Mouse (Mus musculus) embryonic facial prominence, embryonic 11.5 days (tissue): ENCODE measurements at regions not wholly inside any gene's neighbourhood (a gene's known extent, or its start where the extent isn't known, plus 50 kb on each side); places are given as distances from the start of the nearest gene placed in this dataset.

Experiments used
- ATAC-seq: fragments of 200-750 bp; cut with Nextera tagmentation; replicated peaks from 2 replicates; pipeline ENCODE4 v1.8.0; 2017; ENCODE audit warnings: low read depth; ENCODE audit not compliant: insufficient number of reproducible peaks, low FRiP score, low TSS enrichment
- DNase-seq: peaks from one replicate; pipeline ENCODE4 v3.0.0-alpha.2; 2015; ENCODE audit warnings: low spot score
- H3K27ac ChIP-seq: fragments of 300-500 bp; sonication (generic); replicated peaks from 2 replicates; pipeline ENCODE4 v1.5.1; 2014; ENCODE audit warnings: mild to moderate bottlenecking, low read depth, low read length, control low read depth
- H3K27me3 ChIP-seq: fragments of 300-500 bp; sonication (generic); 2 replicates; pipeline ENCODE4 v1.6.1; 2014; ENCODE audit warnings: mild to moderate bottlenecking, low read length, moderate library complexity, mixed read lengths; ENCODE audit not compliant: control insufficient read depth, insufficient read depth
- H3K36me3 ChIP-seq: fragments of 300-500 bp; sonication (generic); replicated peaks from 2 replicates; pipeline ENCODE4 v1.6.1; 2014; ENCODE audit warnings: low read depth, mild to moderate bottlenecking, low read length, moderate library complexity, mixed read lengths; ENCODE audit not compliant: control insufficient read depth, insufficient read depth
- H3K4me1 ChIP-seq: fragments of 300-500 bp; sonication (generic); 2 replicates; pipeline ENCODE4 v1.6.1; 2014; ENCODE audit warnings: low read length, mixed read lengths; ENCODE audit not compliant: control insufficient read depth, insufficient read depth
- H3K4me2 ChIP-seq: fragments of 300-500 bp; sonication (generic); 2 replicates; pipeline ENCODE4 v1.6.1; 2014; ENCODE audit warnings: low read depth, mild to moderate bottlenecking, control low read depth, low read length, moderate library complexity
- H3K4me3 ChIP-seq: fragments of 300-500 bp; sonication (generic); 2 replicates; pipeline ENCODE4 v1.5.1; 2014; ENCODE audit warnings: low read depth, low read length, control low read depth
- H3K9ac ChIP-seq: fragments of 300-500 bp; sonication (generic); replicated peaks from 2 replicates; pipeline ENCODE4 v1.6.1; 2014; ENCODE audit warnings: mild to moderate bottlenecking, control low read depth, low read length
- H3K9me3 ChIP-seq: fragments of 300-500 bp; sonication (generic); replicated peaks from 2 replicates; pipeline ENCODE4 v1.6.1; 2016; ENCODE audit warnings: mild to moderate bottlenecking, low read length, inconsistent platforms, mixed read lengths; ENCODE audit not compliant: control insufficient read depth
- WGBS: fragments of 180-500 bp; shearing (Covaris S2); extraction: QIAGEN DNeasy Blood & Tissue Kit; methylation state at CpG from one replicate; pipeline ENCODE4 v1.1.7; 2014; 5-methylcytosine and 5-hydroxymethylcytosine counted together

DNA sequence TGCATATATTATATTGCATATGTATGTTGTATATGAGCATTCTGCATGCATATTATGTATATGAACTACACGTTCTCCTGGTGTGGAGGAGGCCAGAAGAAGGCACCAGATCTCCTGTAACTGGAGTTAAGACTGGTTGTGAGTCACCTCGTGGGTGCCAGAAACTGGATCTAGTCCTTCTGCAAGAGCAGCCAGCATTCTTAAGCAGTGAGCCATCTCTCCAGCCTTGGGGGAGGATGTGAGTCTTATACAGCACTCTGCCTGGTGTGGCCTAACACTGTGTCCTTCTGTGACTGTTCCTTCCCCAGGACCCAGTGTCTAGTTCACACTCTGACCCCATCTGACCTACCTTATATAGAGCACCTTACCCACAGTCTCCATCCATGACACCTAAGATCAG, 121.6 kb downstream of the Gm26897 start:
- H3K9ac ChIP-seq, result no peak overlapping the region
- H3K36me3 ChIP-seq, result no peaks in the 10 kb centered on the region
- H3K4me2 ChIP-seq, result no peak overlapping the region
- H3K4me3 ChIP-seq, result no peak overlapping the region
- no peaks in the 10 kb centered on the region for H3K27me3 ChIP-seq
- no peaks in the 10 kb centered on the region for H3K4me1 ChIP-seq
- no peaks in the 10 kb centered on the region for H3K9me3 ChIP-seq
- DNase-seq, result no peak
- ATAC-seq, result no peak
- 78% methylated on average over 2 of the region's 2 CpGs for WGBS
- H3K27ac ChIP-seq, result no peak overlapping the region

DNA sequence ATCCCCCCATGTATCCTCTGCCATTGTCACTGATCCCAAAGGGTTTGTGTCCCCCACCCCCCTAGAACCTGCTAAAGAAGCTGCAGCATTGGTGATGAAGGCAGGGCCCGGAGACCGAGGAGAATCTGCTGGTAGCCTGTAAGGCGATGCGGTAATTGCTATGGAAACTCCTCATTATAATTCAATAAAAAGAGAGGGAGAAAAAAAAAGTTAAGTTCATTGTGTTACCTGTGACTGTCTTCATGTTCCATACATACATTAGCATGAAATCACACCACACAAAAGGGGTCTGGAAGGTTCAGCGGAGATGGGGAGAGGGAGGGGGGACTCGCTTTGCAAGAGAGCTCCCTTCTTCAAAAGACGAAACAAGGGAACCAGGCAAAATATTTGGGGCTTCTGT, 123.5 kb downstream of the Gm26897 start:
- H3K9me3 ChIP-seq, result no peaks in the 10 kb centered on the region
- ATAC-seq, result no peak
- no peaks in the 10 kb centered on the region for H3K27me3 ChIP-seq
- no peak overlapping the region for H3K9ac ChIP-seq
- H3K36me3 ChIP-seq, result no peaks in the 10 kb centered on the region
- no peaks in the 10 kb centered on the region for H3K4me1 ChIP-seq
- H3K4me3 ChIP-seq, result no peak overlapping the region
- no peak overlapping the region for H3K27ac ChIP-seq
- WGBS, result 72% methylated on average over 7 of the region's 7 CpGs
- no peak for DNase-seq
- no peak overlapping the region for H3K4me2 ChIP-seq

DNA sequence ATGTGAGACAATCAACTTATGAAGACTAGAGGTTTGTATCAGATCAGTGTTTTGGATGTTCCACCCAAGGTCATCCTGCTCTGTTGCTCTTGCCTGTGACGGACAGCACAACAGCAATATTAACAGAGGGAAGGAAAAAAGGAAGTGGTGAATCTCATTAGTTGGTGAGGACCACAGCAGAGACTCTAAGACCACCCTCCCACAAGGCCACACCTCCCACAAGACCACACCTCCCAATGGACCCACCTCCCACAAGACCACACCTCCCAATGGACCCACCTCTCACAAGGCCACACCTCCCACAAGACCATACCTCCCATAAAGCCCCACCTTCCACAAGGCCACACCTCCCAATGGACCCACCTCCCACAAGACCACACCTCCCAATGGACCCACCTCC, 126.7 kb downstream of the Gm26897 start:
- no peak overlapping the region for H3K27ac ChIP-seq
- DNase-seq, result no peak
- H3K4me1 ChIP-seq, result no peaks in the 10 kb centered on the region
- WGBS, result 85% methylated on average over 1 of the region's 1 CpGs
- no peak overlapping the region for H3K4me2 ChIP-seq
- no peaks in the 10 kb centered on the region for H3K27me3 ChIP-seq
- H3K36me3 ChIP-seq, result no peaks in the 10 kb centered on the region
- H3K9me3 ChIP-seq, result no peaks in the 10 kb centered on the region
- no peak overlapping the region for H3K9ac ChIP-seq
- no peak overlapping the region for H3K4me3 ChIP-seq
- ATAC-seq, result no peak

DNA sequence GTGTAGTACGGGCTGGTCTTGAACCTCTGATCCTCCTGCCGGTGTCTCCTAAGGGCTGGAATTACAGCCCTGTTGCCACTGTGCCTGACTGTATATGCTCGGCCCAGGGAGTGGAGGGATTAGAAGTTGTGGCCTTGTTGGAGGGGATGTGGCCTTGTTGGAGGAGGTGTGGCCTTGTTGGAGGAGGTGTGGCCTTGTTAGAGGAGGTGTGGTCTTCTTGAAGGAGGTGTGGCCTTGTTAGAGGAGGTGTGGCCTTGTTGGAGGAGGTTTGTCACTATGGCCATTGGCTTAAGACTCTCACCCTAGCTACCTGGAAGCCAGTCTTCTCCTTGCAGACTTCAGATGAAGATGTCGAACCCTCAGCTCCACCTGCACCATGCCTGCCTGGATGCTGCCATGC, 128.6 kb downstream of the Gm26897 start:
- Histone ChIP-seq H3K9ac (no peak overlapping the region), H3K4me3 (no peak overlapping the region), H3K9me3 (no peaks in the 10 kb centered on the region), H3K36me3 (no peaks in the 10 kb centered on the region), H3K4me2 (no peak overlapping the region), H3K27ac (no peak overlapping the region), H3K4me1 (no peaks in the 10 kb centered on the region), H3K27me3 (no peaks in the 10 kb centered on the region)
- 93% methylated on average over 4 of the region's 4 CpGs for WGBS
- ATAC-seq (no peak), DNase-seq (no peak)

DNA sequence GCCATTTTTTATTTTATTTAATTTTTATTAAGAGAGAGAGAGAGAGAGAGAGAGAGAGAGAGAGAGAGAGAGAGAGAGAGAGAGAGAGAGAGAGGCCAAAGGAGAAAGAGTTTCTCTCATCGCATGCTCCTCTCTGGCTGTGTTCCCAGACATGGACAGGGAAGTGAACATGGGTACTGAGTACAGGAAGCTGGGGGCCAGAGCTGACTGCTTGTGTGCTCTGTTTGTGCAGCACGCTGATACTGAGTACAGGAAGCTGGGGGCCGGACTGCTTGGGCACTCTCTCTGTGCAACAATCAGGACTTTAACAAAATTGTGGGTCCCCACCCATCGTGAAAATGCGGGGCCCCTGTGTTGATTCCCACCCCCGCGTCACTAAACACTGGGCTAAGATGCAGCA, 130.2 kb downstream of the Gm26897 start:
- DNase-seq (no peak), ATAC-seq (no peak)
- H3K36me3 ChIP-seq, result no peaks in the 10 kb centered on the region
- H3K4me2 ChIP-seq, result no peak overlapping the region
- H3K9ac ChIP-seq, result no peak overlapping the region
- no peaks in the 10 kb centered on the region for H3K9me3 ChIP-seq
- H3K4me1 ChIP-seq, result no peaks in the 10 kb centered on the region
- WGBS, result 61% methylated on average over 7 of the region's 7 CpGs
- no peak overlapping the region for H3K4me3 ChIP-seq
- no peaks in the 10 kb centered on the region for H3K27me3 ChIP-seq
- no peak overlapping the region for H3K27ac ChIP-seq

DNA sequence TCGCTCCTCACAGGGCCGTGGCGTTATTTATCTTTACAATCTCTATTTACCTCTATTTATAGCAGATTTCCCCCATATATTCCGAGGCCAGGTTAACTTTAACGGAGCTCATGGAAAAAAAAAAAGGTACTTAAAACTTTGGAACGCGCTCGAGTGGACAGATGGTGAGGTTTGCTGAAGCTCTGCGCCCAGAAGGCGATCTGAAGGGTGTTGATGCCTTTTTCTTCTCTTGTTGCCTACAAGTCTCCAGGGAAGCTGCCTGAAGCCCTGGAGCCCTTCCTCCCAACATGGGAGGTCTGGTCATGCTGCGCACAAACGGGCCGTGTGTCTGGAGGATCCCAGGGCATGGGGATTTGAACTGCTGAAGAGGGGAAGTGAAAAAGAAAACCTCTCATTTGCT, 130.9 kb downstream of the Gm26897 start:
- WGBS, result 78% methylated on average over 13 of the region's 13 CpGs
- Histone ChIP-seq H3K4me3 (no peak overlapping the region), H3K9ac (no peak overlapping the region), H3K27ac (no peak overlapping the region), H3K4me1 (no peaks in the 10 kb centered on the region), H3K4me2 (no peak overlapping the region), H3K36me3 (no peaks in the 10 kb centered on the region), H3K27me3 (no peaks in the 10 kb centered on the region), H3K9me3 (no peaks in the 10 kb centered on the region)
- DNase-seq (no peak), ATAC-seq (no peak)

DNA sequence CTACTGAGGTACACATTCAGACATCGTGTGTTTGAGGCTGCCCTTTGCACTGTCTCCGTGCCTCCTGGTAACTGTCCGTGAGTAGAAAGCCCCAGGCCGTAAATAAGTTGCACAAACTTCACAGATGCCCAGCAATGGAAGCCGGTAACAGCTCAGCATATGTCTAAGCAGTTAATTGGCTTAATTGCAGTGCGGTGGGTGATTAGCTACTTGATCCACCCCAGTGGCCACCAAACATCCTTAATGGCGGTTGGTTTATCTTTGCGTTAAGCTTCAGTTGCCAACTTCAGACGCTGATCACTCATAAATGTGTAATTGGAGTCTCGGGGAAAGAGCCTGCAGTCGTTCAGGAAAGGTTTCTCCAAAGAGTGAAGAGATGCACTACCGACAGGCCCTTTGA, 135.3 kb downstream of the Gm26897 start:
- H3K4me3 ChIP-seq, result no peak overlapping the region
- H3K36me3 ChIP-seq, result no peaks in the 10 kb centered on the region
- WGBS, result 58% methylated on average over 12 of the region's 12 CpGs
- H3K9me3 ChIP-seq, result peaks cover 15% of the 10 kb centered on the region
- no peak for ATAC-seq
- H3K27me3 ChIP-seq, result no peaks in the 10 kb centered on the region
- no peak for DNase-seq
- H3K4me2 ChIP-seq, result no peak overlapping the region
- no peak overlapping the region for H3K9ac ChIP-seq
- H3K27ac ChIP-seq, result no peak overlapping the region
- H3K4me1 ChIP-seq, result no peaks in the 10 kb centered on the region

DNA sequence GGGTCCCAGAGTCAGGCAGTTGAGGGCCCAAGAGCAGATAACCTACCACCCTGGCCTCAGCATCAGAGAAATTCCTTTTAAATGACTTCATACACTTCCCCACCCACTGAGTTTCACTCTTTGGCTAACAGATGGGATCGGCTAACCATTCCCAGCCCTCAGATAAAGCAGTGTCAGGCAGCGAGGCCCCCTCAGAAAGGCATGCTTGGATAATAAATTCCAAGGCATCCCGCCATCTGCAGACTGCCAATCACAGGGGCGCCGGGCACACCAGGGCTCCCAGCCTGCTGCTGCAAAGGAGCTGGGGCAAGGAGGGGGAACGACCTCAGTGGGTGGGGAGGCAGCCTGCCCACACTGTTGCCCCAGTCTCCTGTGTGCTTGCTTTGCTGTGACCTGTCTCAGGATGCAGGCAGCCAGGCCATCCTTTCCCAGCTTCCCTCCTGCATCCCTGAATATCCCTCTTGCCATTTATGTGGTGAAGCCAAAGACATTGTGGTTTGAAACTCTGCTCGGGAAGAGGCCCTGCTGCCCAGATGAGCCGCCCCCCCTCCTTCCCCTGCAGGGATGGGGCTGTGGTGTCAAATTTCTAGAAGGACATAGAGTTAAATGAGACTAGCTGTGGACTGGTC, 143.6 kb downstream of the Gm26897 start:
- no peaks in the 10 kb centered on the region for H3K36me3 ChIP-seq
- H3K4me3 ChIP-seq, result no peak overlapping the region
- ATAC-seq (peak; percentile 82), DNase-seq (peak; percentile 85)
- no peak overlapping the region for H3K4me2 ChIP-seq
- under 1% methylated on average over 8 of the region's 8 CpGs for WGBS
- peak overlapping the region; percentile 37; the same call in 1 of the 2 replicates for H3K9ac ChIP-seq
- H3K9me3 ChIP-seq, result peaks cover 5% of the 10 kb centered on the region
- H3K4me1 ChIP-seq, result peaks cover 14% of the 10 kb centered on the region
- peak overlapping the region; percentile 79 for H3K27ac ChIP-seq
- no peaks in the 10 kb centered on the region for H3K27me3 ChIP-seq
